ENCODE assay signal across 25 mouse cellular contexts in genomic region chr7:109875033-109875432, GRCm38 (mm10). TPM values are rescaled to one million over a fixed set of nuclear protein-coding genes. Genes with fewer than 3 reads are reported as not detected.
A peak's percentile ranks its signal among the peaks of the same experiment; 100 is the strongest.
DNase-seq lines count a peak whose midpoint lies in the region; ATAC-seq and TF ChIP-seq lines count a peak whose summit lies in the region.
"Had no signal": no experiment of that assay in that cellular context is flagged by ENCODE, and none has a peak within 500 bp of the region (broad histone marks: within the 10 kb centered on the region; RNA-seq: fewer than 3 reads in every experiment).

No protein-coding gene starts in this region.

- TF ChIP-seq POLR2A in CH12.LX (IDR thresholded peaks at IDR 0.05; ENCODE audit: low read depth, low read length) = no peak

- TF ChIP-seq EP300 in CH12.LX (IDR thresholded peaks at IDR 0.05; ENCODE audit: low read length) = no peak

- 0 out of 2 replicates have a peak, but pooled peaks have one; percentile 26 for ATAC-seq in hindbrain, embryonic 12.5 days (ENCODE audit: low FRiP score)
- ATAC-seq in hindbrain, embryonic 14.5 days (ENCODE audit: low FRiP score) = no peak; the same call in 1 of the 2 replicates
- ATAC-seq in forebrain, postnatal 0 days = peak; percentile 71
- ATAC-seq: CD4-positive, CD25-positive, alpha-beta regulatory T cell, adult 4 months; intestine, postnatal 0 days; liver, embryonic 12.5 days; liver, postnatal 0 days; Patski had no signal

- no peaks in the 10 kb centered on the region for H3K79me2 ChIP-seq in CH12.LX (replicated peaks; ENCODE audit: control insufficient read depth, extremely low read depth, insufficient read depth, poor library complexity, severe bottlenecking)

- H3K9ac ChIP-seq in hindbrain, embryonic 12.5 days = no peak overlapping the region
- no peak overlapping the region for H3K9ac ChIP-seq in hindbrain, embryonic 14.5 days
- no peak overlapping the region for H3K9ac ChIP-seq in CH12.LX (ENCODE audit: insufficient read depth, low read depth)
- no peak overlapping the region for H3K9ac ChIP-seq in forebrain, postnatal 0 days
- H3K9ac ChIP-seq: embryonic facial prominence, embryonic 12.5 days; liver, embryonic 12.5 days; liver, postnatal 0 days; neural tube, embryonic 13.5 days had no signal

- in situ Hi-C loops in CH12.LX (cut with MboI; ENCODE audit: low pct_ligation_motif_present, low pct_unique_long_range_greater_than_20kb, low sequenced_read_pairs) = no loop called here

- H3K9me3 ChIP-seq in hindbrain, embryonic 12.5 days (replicated peaks) = no peaks in the 10 kb centered on the region
- H3K9me3 ChIP-seq in hindbrain, embryonic 14.5 days (ENCODE audit: control insufficient read depth, low read length) = no peaks in the 10 kb centered on the region
- H3K9me3 ChIP-seq in CH12.LX (replicated peaks; ENCODE audit: low read length) = no peaks in the 10 kb centered on the region
- H3K9me3 ChIP-seq in forebrain, postnatal 0 days (ENCODE audit: low read length) = no peaks in the 10 kb centered on the region
- H3K9me3 ChIP-seq: embryonic facial prominence, embryonic 12.5 days; hindbrain, embryonic 10.5 days; liver, embryonic 12.5 days; neural tube, embryonic 13.5 days had no signal

- no peak overlapping the region for H3K4me3 ChIP-seq in hindbrain, embryonic 12.5 days
- no peak overlapping the region for H3K4me3 ChIP-seq in hindbrain, embryonic 14.5 days (replicated peaks; ENCODE audit: low read length)
- no peak overlapping the region for H3K4me3 ChIP-seq in CH12.LX (replicated peaks in 1 of 3; ENCODE audit: low read depth in 2 of 3, low read length in 2 of 3, poor library complexity in 1 of 3)
- no peak overlapping the region for H3K4me3 ChIP-seq in forebrain, postnatal 0 days (ENCODE audit: low read depth, low read length)
- H3K4me3 ChIP-seq: embryonic facial prominence, embryonic 12.5 days; heart, adult 2 months; hindbrain, embryonic 10.5 days; liver, embryonic 12.5 days; neural tube, embryonic 13.5 days had no signal

- H3K4me2 ChIP-seq in hindbrain, embryonic 12.5 days (replicated peaks) = no peak overlapping the region
- H3K4me2 ChIP-seq in hindbrain, embryonic 14.5 days (replicated peaks) = no peak overlapping the region
- no peak overlapping the region for H3K4me2 ChIP-seq in CH12.LX (ENCODE audit: insufficient read depth, low read depth, poor library complexity, severe bottlenecking)
- H3K4me2 ChIP-seq in forebrain, postnatal 0 days (ENCODE audit: low read depth) = no peak overlapping the region
- H3K4me2 ChIP-seq: embryonic facial prominence, embryonic 12.5 days; liver, embryonic 12.5 days; neural tube, embryonic 13.5 days had no signal

- H3K27ac ChIP-seq in hindbrain, embryonic 12.5 days = no peak overlapping the region
- H3K27ac ChIP-seq in hindbrain, embryonic 14.5 days = no peak overlapping the region
- H3K27ac ChIP-seq in CH12.LX (ENCODE audit: insufficient read depth, low read depth) = no peak overlapping the region
- H3K27ac ChIP-seq in forebrain, postnatal 0 days (ENCODE audit: low read depth, low read length) = no peak overlapping the region
- H3K27ac ChIP-seq: embryonic facial prominence, embryonic 12.5 days; heart, adult 2 months; hindbrain, embryonic 10.5 days; liver, embryonic 12.5 days; neural tube, embryonic 13.5 days had no signal

- TF ChIP-seq RAD21 in CH12.LX (IDR thresholded peaks at IDR 0.05; ENCODE audit: low read depth, low read length) = no peak

- no peaks in the 10 kb centered on the region for H3K36me3 ChIP-seq in hindbrain, embryonic 12.5 days
- H3K36me3 ChIP-seq in hindbrain, embryonic 14.5 days (replicated peaks; ENCODE audit: control insufficient read depth, insufficient read depth) = no peaks in the 10 kb centered on the region
- H3K36me3 ChIP-seq in CH12.LX (replicated peaks in 1 of 2; ENCODE audit: control insufficient read depth in 1 of 2, insufficient read depth in 1 of 2, low read length in 1 of 2) = no peaks in the 10 kb centered on the region
- H3K36me3 ChIP-seq in forebrain, postnatal 0 days (ENCODE audit: insufficient read depth) = no peaks in the 10 kb centered on the region
- H3K36me3 ChIP-seq: embryonic facial prominence, embryonic 12.5 days; hindbrain, embryonic 10.5 days; liver, embryonic 12.5 days; neural tube, embryonic 13.5 days had no signal

- dilution Hi-C loops in CH12.LX (cut with MboI; ENCODE audit: extremely low pct_ligation_motif_present, extremely low pct_unique_long_range_greater_than_20kb, low sequenced_read_pairs) = no loop called here

- no peak for TF ChIP-seq CTCF in CH12.LX (conservative IDR thresholded peaks at IDR 0.05 in 1 of 2, IDR thresholded peaks at IDR 0.05 in 1 of 2; ENCODE audit: low read depth in 2 of 2, low read length in 2 of 2)
- TF ChIP-seq CTCF in forebrain, postnatal 0 days (IDR thresholded peaks at IDR 0.05; ENCODE audit: low read depth) = no peak

- H3K27me3 ChIP-seq in hindbrain, embryonic 12.5 days = no peaks in the 10 kb centered on the region
- no peaks in the 10 kb centered on the region for H3K27me3 ChIP-seq in hindbrain, embryonic 14.5 days (ENCODE audit: control insufficient read depth, insufficient read depth, low read length)
- no peaks in the 10 kb centered on the region for H3K27me3 ChIP-seq in CH12.LX (replicated peaks)
- no peaks in the 10 kb centered on the region for H3K27me3 ChIP-seq in forebrain, postnatal 0 days (ENCODE audit: insufficient read depth, low read length)
- H3K27me3 ChIP-seq: embryonic facial prominence, embryonic 12.5 days; neural tube, embryonic 13.5 days had no signal

- DNase-seq in hindbrain, embryonic 14.5 days (ENCODE audit: low spot score) = no peak
- DNase-seq in CH12.LX (ENCODE audit: extremely low read depth) (no peak), ES-CJ7 (ENCODE audit: low read depth, low spot score) (peak; percentile 48)
- DNase-seq in forebrain, postnatal 0 days = no peak
- no peak for DNase-seq in thymus, postnatal 14 days
- DNase-seq in embryo, embryonic 9.5 days (ENCODE audit: extremely low spot score) = no peak
- DNase-seq: cerebellum, adult 9-10 months; cerebellum, postnatal 36 days; heart, adult 2 months; heart, postnatal 14 days; kidney, adult 9 months; kidney, postnatal 10 days; layer of hippocampus, postnatal 36 days; left cerebral cortex, postnatal 4 days; liver, postnatal 0 days; lung, postnatal 36 days had no signal

- no peaks in the 10 kb centered on the region for H3K4me1 ChIP-seq in hindbrain, embryonic 12.5 days
- H3K4me1 ChIP-seq in hindbrain, embryonic 14.5 days (replicated peaks; ENCODE audit: control insufficient read depth, insufficient read depth, low read length) = no peaks in the 10 kb centered on the region
- peaks cover 3 to 11% of the 10 kb centered on the region in 2 experiments; a peak in 3 of 4 replicates for H3K4me1 ChIP-seq in CH12.LX (ENCODE audit: control insufficient read depth in 1 of 2, insufficient read depth in 2 of 2)
- no peaks in the 10 kb centered on the region for H3K4me1 ChIP-seq in forebrain, postnatal 0 days (ENCODE audit: insufficient read depth)
- H3K4me1 ChIP-seq: embryonic facial prominence, embryonic 12.5 days; liver, embryonic 12.5 days had no signal

TF ChIP-seq in CH12.LX, 34 proteins besides CTCF, POLR2A, EP300 and RAD21:
- TF ChIP-seq ZNF384 (IDR thresholded peaks at IDR 0.05; ENCODE audit: low read depth, low read length) (0 out of 2 replicates have a peak, but pooled peaks have one; percentile 20), MXI1 (IDR thresholded peaks at IDR 0.05; ENCODE audit: low read depth, low read length) (no peak)

RNA-seq across cellular contexts. Expression of gene Scube2, which starts 9.6 kb away (rescaled TPM):
- 2.4 and 3.6 TPM in 2 replicates for polyA plus RNA-seq in hindbrain, embryonic 12.5 days (2016; fragmentation: Nextera tagmentation; extraction: Ambion mirVana)
- 1.7 and 2.1 TPM in 2 replicates for polyA plus RNA-seq in hindbrain, embryonic 14.5 days (2014; fragmentation: Nextera tagmentation; extraction: Ambion mirVana)
- total RNA-seq in CH12.LX (2012; rRNA removed) (not detected in 2 replicates), CH12.LX (2014; rRNA removed) (not detected in 2 replicates)
- not detected in 2 replicates for polyA plus RNA-seq in CH12.LX (2012; ENCODE audit: insufficient read length, low read depth)
- total RNA-seq in forebrain, postnatal 0 days (2014; rRNA removed) = 1.8 TPM in 2 replicates
- polyA plus RNA-seq in forebrain, postnatal 0 days (2015; fragmentation: Nextera tagmentation; extraction: Ambion mirVana) = 0.78 and 1.6 TPM in 2 replicates
- total RNA-seq: megakaryocyte, adult 5-6 weeks had no signal
- polyA plus RNA-seq: CD4-positive, CD25-positive, alpha-beta regulatory T cell, adult 4 months; Patski had no signal
